Mouse (Mus musculus) neural tube, embryonic 12.5 days (tissue): Measurements from ENCODE around the gene Olfr1008. TPM values are rescaled to one million over a fixed set of nuclear protein-coding genes. Genes with fewer than 3 reads are reported as not detected.
"Not testable (repeated sequence)": the region's sequence is repeated elsewhere in the genome, so short reads cannot be mapped to it uniquely, and the experiment has no call there.

Source experiments
- ATAC-seq: fragments of 200-750 bp; cut with Nextera tagmentation; 2 replicates; pipeline ENCODE4 v1.8.0; 2017; ENCODE audit warnings: low read depth, mild to moderate bottlenecking, moderate TSS enrichment, moderate library complexity; ENCODE audit not compliant: low FRiP score
- H3K27ac ChIP-seq: fragments of 300-500 bp; sonication (generic); 2 replicates; pipeline ENCODE4 v1.5.1; 2016
- H3K27me3 ChIP-seq: fragments of 300-500 bp; sonication (generic); replicated peaks from 2 replicates; pipeline ENCODE4 v1.6.1; 2016; ENCODE audit warnings: mild to moderate bottlenecking
- H3K36me3 ChIP-seq: fragments of 300-500 bp; sonication (generic); 2 replicates; pipeline ENCODE4 v1.6.1; 2016; ENCODE audit warnings: mild to moderate bottlenecking
- H3K4me1 ChIP-seq: fragments of 300-500 bp; sonication (generic); 2 replicates; pipeline ENCODE4 v1.6.1; 2016
- H3K4me2 ChIP-seq: fragments of 300-500 bp; sonication (generic); replicated peaks from 2 replicates; pipeline ENCODE4 v1.6.1; 2016; ENCODE audit warnings: mild to moderate bottlenecking
- H3K4me3 ChIP-seq: fragments of 300-500 bp; sonication (generic); 2 replicates; pipeline ENCODE4 v1.5.1; 2016
- H3K9ac ChIP-seq: fragments of 300-500 bp; sonication (generic); 2 replicates; pipeline ENCODE4 v1.6.1; 2016; ENCODE audit warnings: mild to moderate bottlenecking
- H3K9me3 ChIP-seq: fragments of 300-500 bp; sonication (generic); 2 replicates; pipeline ENCODE4 v1.6.1; 2016; ENCODE audit warnings: mild to moderate bottlenecking
- WGBS: fragments of 180-500 bp; shearing (Covaris S2); methylation state at CpG from one replicate; pipeline ENCODE4 v1.1.7; 2016; 5-methylcytosine and 5-hydroxymethylcytosine counted together
- polyA plus RNA-seq: library from polyadenylated mRNA; unstranded; fragments of >200 nt; fragmentation: Nextera tagmentation; extraction: Ambion mirVana; gene quantifications from 2 replicates; pipeline ENCODE4 v1.2.1, GENCODE M21; 2016

Olfr1008 gene
- not detected in 2 replicates for polyA plus RNA-seq

DNA sequence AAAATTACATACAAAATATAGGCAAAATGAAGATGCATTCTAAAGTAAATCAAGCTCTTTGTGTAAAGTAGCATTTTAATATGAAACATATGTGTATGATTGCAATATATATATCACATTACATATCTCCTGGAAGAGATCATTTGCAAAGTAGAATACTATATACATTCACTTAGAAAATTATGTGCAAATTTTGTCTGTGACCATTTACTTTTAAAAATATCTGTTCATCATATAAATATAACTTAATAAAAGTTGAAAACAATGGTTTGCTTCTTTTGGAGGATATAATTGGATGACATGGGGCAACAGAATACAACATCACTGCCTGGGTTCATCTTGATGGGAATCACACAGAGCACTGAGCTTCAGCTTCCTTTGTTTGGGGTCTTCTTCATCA, at the start of gene Olfr1008:
Gene Olfr1008, plus strand, starts transcription at position 301 of the 400 bp plus-strand sequence.
- Histone ChIP-seq H3K4me3 (no peak within 1 kb of the TSS), H3K4me1 (no peaks in the 10 kb centered on the region), H3K36me3 (no peaks in the 10 kb centered on the region), H3K4me2 (no peak within 1 kb of the TSS), H3K9ac (no peak within 1 kb of the TSS), H3K9me3 (0 out of 2 replicates have a peak, but pooled peaks cover 3% of the 10 kb centered on the region), H3K27me3 (no peaks in the 10 kb centered on the region), H3K27ac (no peak within 1 kb of the TSS)
- ATAC-seq, result no peak

- H3K4me2 ChIP-seq, result no peak within 1 kb of the TSS
- no peaks in the 10 kb centered on the region for H3K36me3 ChIP-seq
- no peaks in the 10 kb centered on the region for H3K9me3 ChIP-seq
- 94% methylated on average over 1 of the region's 1 CpGs for WGBS
- no peak within 1 kb of the TSS for H3K27ac ChIP-seq
- H3K4me3 ChIP-seq, result no peak within 1 kb of the TSS
- ATAC-seq, result no peak
- H3K9ac ChIP-seq, result no peak within 1 kb of the TSS
- H3K27me3 ChIP-seq, result no peaks in the 10 kb centered on the region
- H3K4me1 ChIP-seq, result no peaks in the 10 kb centered on the region
These were observed 38.6 kb upstream of the Olfr1008 start, which contains the start of gene Olfr1002 for GRCm38 (mm10) chr2:85650604-85651003. Olfr1002 (minus strand) TSS chr2:85650704.

DNA sequence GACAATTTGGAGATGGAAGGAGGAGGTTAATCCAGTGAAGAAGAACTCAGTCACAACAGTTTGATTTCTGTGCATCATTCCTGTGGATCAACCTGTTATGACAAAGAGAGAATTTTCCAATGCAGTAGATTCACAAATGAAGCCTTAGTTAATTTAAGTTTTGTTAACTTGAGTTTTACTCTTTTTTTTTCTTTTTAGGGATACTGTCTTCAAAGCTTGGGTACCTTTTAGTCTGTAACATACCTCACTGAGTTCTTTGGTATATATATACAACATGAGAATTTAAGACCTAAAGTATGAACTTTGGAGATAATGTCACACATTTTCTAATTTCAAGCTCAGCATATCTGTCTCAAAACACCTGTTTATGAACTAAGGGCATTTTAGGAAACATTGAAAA, 24.9 kb upstream of the Olfr1008 start, which contains the start of gene Olfr154:
Gene Olfr154, minus strand, starts transcription at position 101 of the 400 bp plus-strand sequence.
- not testable (repeated sequence) for H3K9me3 ChIP-seq, H3K4me3 ChIP-seq, ATAC-seq, H3K27me3 ChIP-seq, H3K36me3 ChIP-seq, H3K27ac ChIP-seq, H3K4me1 ChIP-seq, H3K4me2 ChIP-seq, H3K9ac ChIP-seq

GRCm38 (mm10) chr2:85678667-85679066, 10.6 kb upstream of the Olfr1008 start, which contains the start of gene Olfr1006:
Olfr1006 (minus strand) TSS chr2:85678767.
- no peak for ATAC-seq
- no peak within 1 kb of the TSS for H3K4me2 ChIP-seq
- H3K9me3 ChIP-seq, result no peaks in the 10 kb centered on the region
- no peak within 1 kb of the TSS for H3K9ac ChIP-seq
- no peaks in the 10 kb centered on the region for H3K27me3 ChIP-seq
- no peak within 1 kb of the TSS for H3K4me3 ChIP-seq
- no peaks in the 10 kb centered on the region for H3K36me3 ChIP-seq
- H3K4me1 ChIP-seq, result no peaks in the 10 kb centered on the region
- H3K27ac ChIP-seq, result no peak within 1 kb of the TSS

GRCm38 (mm10) chr2:85710680-85711079, 21.4 kb downstream of the Olfr1008 start:
- not testable (repeated sequence) for H3K9ac ChIP-seq, H3K4me2 ChIP-seq, H3K27me3 ChIP-seq, H3K27ac ChIP-seq, H3K36me3 ChIP-seq, H3K4me3 ChIP-seq, H3K9me3 ChIP-seq, ATAC-seq, H3K4me1 ChIP-seq
- 45% methylated on average over 2 of the region's 2 CpGs for WGBS

DNA sequence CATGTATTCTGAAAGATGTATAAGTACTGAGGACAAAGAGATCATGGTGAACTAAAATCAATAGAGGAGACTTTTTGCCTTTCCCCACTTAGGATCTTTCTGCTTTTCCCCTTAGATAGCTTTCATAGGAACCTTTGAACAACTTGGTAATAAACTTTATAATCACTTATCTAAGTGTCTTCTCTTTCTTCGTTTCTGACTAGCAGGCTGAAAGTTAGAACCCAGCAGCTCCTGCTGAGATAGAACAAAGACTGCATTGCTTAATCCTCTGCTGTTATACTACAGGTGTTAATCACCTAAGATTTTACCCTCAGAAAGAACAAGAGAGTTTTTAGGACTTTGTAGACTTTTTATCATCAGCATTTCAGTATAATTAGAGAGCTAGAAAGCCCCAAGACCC, 21.9 kb downstream of the Olfr1008 start:
- Histone ChIP-seq H3K4me2 (no peak overlapping the region), H3K27me3 (no peaks in the 10 kb centered on the region), H3K9me3 (no peaks in the 10 kb centered on the region), H3K36me3 (no peaks in the 10 kb centered on the region), H3K9ac (no peak overlapping the region), H3K27ac (no peak overlapping the region), H3K4me3 (no peak overlapping the region), H3K4me1 (no peaks in the 10 kb centered on the region)
- 10% methylated on average over 1 of the region's 1 CpGs for WGBS
- ATAC-seq, result no peak

DNA sequence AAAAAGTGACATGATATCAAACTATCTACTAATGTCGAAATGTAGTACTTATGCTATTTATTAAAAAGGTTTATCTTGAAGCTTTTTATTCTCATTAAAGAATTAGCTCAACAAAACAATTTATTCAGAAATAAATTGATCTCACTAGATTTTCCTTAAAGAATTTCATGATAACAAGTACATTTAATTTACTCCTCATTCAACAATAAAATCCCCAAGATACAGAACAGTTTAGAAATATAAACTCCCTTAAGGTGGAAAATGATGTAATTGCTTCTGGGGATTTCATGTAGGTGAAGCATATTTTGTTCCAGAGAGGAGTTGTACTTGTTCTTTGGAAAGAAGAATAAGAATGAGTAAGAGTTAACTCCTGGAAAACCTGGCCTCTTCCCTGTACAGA, 25.9 kb downstream of the Olfr1008 start, which contains the start of gene Olfr1009:
Gene Olfr1009, plus strand, starts transcription at position 301 of the 400 bp plus-strand sequence.
- no peak for ATAC-seq
- Histone ChIP-seq H3K9ac (no peak within 1 kb of the TSS), H3K4me3 (no peak within 1 kb of the TSS), H3K27me3 (no peaks in the 10 kb centered on the region), H3K4me2 (no peak within 1 kb of the TSS), H3K27ac (no peak within 1 kb of the TSS), H3K4me1 (no peaks in the 10 kb centered on the region), H3K9me3 (no peaks in the 10 kb centered on the region), H3K36me3 (no peaks in the 10 kb centered on the region)
- WGBS, result 89% methylated on average over 1 of the region's 1 CpGs

DNA sequence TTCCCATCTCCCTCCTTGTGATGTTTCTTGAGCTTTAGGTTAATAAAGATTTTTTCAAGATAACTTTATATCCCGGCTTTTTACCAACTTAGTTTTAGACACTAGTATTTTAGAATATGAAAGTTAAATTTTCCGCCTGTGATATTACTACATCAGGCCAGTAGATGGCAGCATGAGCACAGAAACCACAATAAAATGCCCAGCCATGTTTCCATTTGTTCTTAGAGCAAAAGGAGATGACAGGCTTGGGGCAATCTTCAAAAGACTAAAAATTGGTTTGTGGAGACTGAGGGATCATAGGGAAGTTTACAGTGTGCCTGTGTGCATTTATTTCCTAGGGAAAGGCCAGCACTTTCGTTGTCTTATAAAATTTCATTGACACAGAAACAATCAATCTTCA, 36.6 kb downstream of the Olfr1008 start:
- 11% methylated on average over 3 of the region's 3 CpGs for WGBS
- no peak for ATAC-seq
- Histone ChIP-seq H3K27ac (no peak overlapping the region), H3K27me3 (no peaks in the 10 kb centered on the region), H3K36me3 (no peaks in the 10 kb centered on the region), H3K9ac (no peak overlapping the region), H3K4me3 (no peak overlapping the region), H3K4me1 (no peaks in the 10 kb centered on the region), H3K9me3 (no peaks in the 10 kb centered on the region), H3K4me2 (no peak overlapping the region)

Other genes with a start within 250 kb of the Olfr1008 start
- not detected in 2 replicates for gene Olfr995, start 245.8 kb upstream of the Olfr1008 start, polyA plus RNA-seq
- gene 4833423E24Rik, start 170.4 kb upstream of the Olfr1008 start, polyA plus RNA-seq, result not detected in 2 replicates
- gene Olfr996, start 110.2 kb upstream of the Olfr1008 start, polyA plus RNA-seq, result not detected in 2 replicates
- gene Olfr998, start 100.5 kb upstream of the Olfr1008 start, polyA plus RNA-seq, result not detected in 2 replicates
- not detected in 2 replicates for gene Olfr1000, start 77.5 kb upstream of the Olfr1008 start, polyA plus RNA-seq
- gene Olfr1002, start 38.7 kb upstream of the Olfr1008 start, polyA plus RNA-seq, result not detected in 2 replicates
- not detected in 2 replicates for gene Olfr154, start 25.0 kb upstream of the Olfr1008 start, polyA plus RNA-seq
- gene Olfr1006, start 10.7 kb upstream of the Olfr1008 start, polyA plus RNA-seq, result not detected in 2 replicates
- gene Olfr1009, start 26.0 kb downstream of the Olfr1008 start, polyA plus RNA-seq, result not detected in 2 replicates
- gene Olfr1012, start 73.3 kb downstream of the Olfr1008 start, polyA plus RNA-seq, result not detected in 2 replicates
- not detected in 2 replicates for gene Olfr1013, start 77.7 kb downstream of the Olfr1008 start, polyA plus RNA-seq
- gene Olfr1014, start 83.3 kb downstream of the Olfr1008 start, polyA plus RNA-seq, result not detected in 2 replicates
- gene Olfr1015, start 92.6 kb downstream of the Olfr1008 start, polyA plus RNA-seq, result not detected in 2 replicates
- gene Olfr1016, start 113.1 kb downstream of the Olfr1008 start, polyA plus RNA-seq, result not detected in 2 replicates
- gene Olfr1018, start 129.0 kb downstream of the Olfr1008 start, polyA plus RNA-seq, result not detected in 2 replicates
- not detected in 2 replicates for gene Olfr1019, start 156.1 kb downstream of the Olfr1008 start, polyA plus RNA-seq
- not detected in 2 replicates for gene Olfr1020, start 157.6 kb downstream of the Olfr1008 start, polyA plus RNA-seq
- not detected in 2 replicates for gene Olfr1022, start 179.2 kb downstream of the Olfr1008 start, polyA plus RNA-seq
- not detected in 2 replicates for gene Olfr1023, start 196.2 kb downstream of the Olfr1008 start, polyA plus RNA-seq
- not detected in 2 replicates for gene Olfr1024, start 215.6 kb downstream of the Olfr1008 start, polyA plus RNA-seq
- not detected in 2 replicates for gene Olfr1025-ps1, start 225.8 kb downstream of the Olfr1008 start, polyA plus RNA-seq
- gene Olfr1026, start 232.1 kb downstream of the Olfr1008 start, polyA plus RNA-seq, result not detected in 2 replicates